Mouse (Mus musculus): ENCODE data around the gene Ly86. TPM values are rescaled to one million over a fixed set of nuclear protein-coding genes. Genes with fewer than 3 reads are reported as not detected.
A peak's percentile ranks its signal among the peaks of the same experiment; 100 is the strongest.

Ly86 gene
- polyA plus RNA-seq (2015; fragmentation: Nextera tagmentation; extraction: Ambion mirVana): 9.9 and 14.1 TPM in 2 replicates

GRCm38 (mm10) chr13:37344909-37345772 is at the start of gene Ly86:
TSS of gene Ly86 (plus strand) at chr13:37345208.
- Histone ChIP-seq H3K9me3 (no peaks in the 10 kb centered on the region), H3K36me3 (no peaks in the 10 kb centered on the region), H3K4me3 (replicated peaks) (no peak within 1 kb of the TSS), H3K9ac (no peak within 1 kb of the TSS), H3K4me1 (no peaks in the 10 kb centered on the region), H3K4me2 (no peak within 1 kb of the TSS), H3K27ac (no peak within 1 kb of the TSS), H3K27me3 (replicated peaks) (no peaks in the 10 kb centered on the region)
- WGBS: 87% methylated on average over 28 of the region's 28 CpGs
- ATAC-seq (ENCODE audit: insufficient read depth, low FRiP score, low read depth): no peak

GRCm38 (mm10) chr13:37297886-37298285 is 47.1 kb upstream of the Ly86 start:
- Histone ChIP-seq H3K4me3 (replicated peaks) (no peak overlapping the region), H3K36me3 (no peaks in the 10 kb centered on the region), H3K4me2 (no peak overlapping the region), H3K9ac (no peak overlapping the region), H3K4me1 (no peaks in the 10 kb centered on the region), H3K27me3 (replicated peaks) (no peaks in the 10 kb centered on the region), H3K27ac (no peak overlapping the region), H3K9me3 (no peaks in the 10 kb centered on the region)
- WGBS: 62% methylated on average over 5 of the region's 5 CpGs
- ATAC-seq (ENCODE audit: insufficient read depth, low FRiP score, low read depth): no peak

GRCm38 (mm10) chr13:37298856-37299255 is 46.2 kb upstream of the Ly86 start:
- Histone ChIP-seq H3K9me3 (no peaks in the 10 kb centered on the region), H3K4me2 (no peak overlapping the region)

GRCm38 (mm10) chr13:37302877-37303276 is 42.1 kb upstream of the Ly86 start:
- Histone ChIP-seq H3K9me3 (no peaks in the 10 kb centered on the region), H3K4me2 (no peak overlapping the region), H3K9ac (no peak overlapping the region), H3K4me1 (no peaks in the 10 kb centered on the region), H3K4me3 (replicated peaks) (no peak overlapping the region), H3K36me3 (no peaks in the 10 kb centered on the region), H3K27ac (no peak overlapping the region), H3K27me3 (replicated peaks) (no peaks in the 10 kb centered on the region)
- 45% methylated on average over 5 of the region's 5 CpGs for WGBS
- ATAC-seq (ENCODE audit: insufficient read depth, low FRiP score, low read depth): no peak

More at GRCm38 (mm10) chr13:37298856-37299255, 46.2 kb upstream of the Ly86 start:
- ATAC-seq (ENCODE audit: insufficient read depth, low FRiP score, low read depth): no peak
- Histone ChIP-seq H3K9ac (no peak overlapping the region), H3K27me3 (replicated peaks) (no peaks in the 10 kb centered on the region), H3K36me3 (no peaks in the 10 kb centered on the region), H3K4me1 (no peaks in the 10 kb centered on the region), H3K27ac (no peak overlapping the region), H3K4me3 (replicated peaks) (no peak overlapping the region)
- 44% methylated on average over 1 of the region's 1 CpGs for WGBS

- peaks cover 4% of the 10 kb centered on the region; the same call in 1 of the 2 replicates for H3K4me1 ChIP-seq
- H3K27ac ChIP-seq: no peak overlapping the region
- no peak for ATAC-seq (ENCODE audit: insufficient read depth, low FRiP score, low read depth)
- H3K27me3 ChIP-seq (replicated peaks): peaks cover 2% of the 10 kb centered on the region; the same call in 1 of the 2 replicates
- H3K9me3 ChIP-seq: no peaks in the 10 kb centered on the region
- H3K36me3 ChIP-seq: no peaks in the 10 kb centered on the region
- WGBS: 60% methylated on average over 4 of the region's 4 CpGs
- H3K4me3 ChIP-seq (replicated peaks): no peak overlapping the region
- H3K4me2 ChIP-seq: no peak overlapping the region
- H3K9ac ChIP-seq: no peak overlapping the region
Observed at GRCm38 (mm10) chr13:37308006-37308405, 37.0 kb upstream of the Ly86 start.

GRCm38 (mm10) chr13:37309296-37309695 is 35.7 kb upstream of the Ly86 start:
- no peaks in the 10 kb centered on the region for H3K36me3 ChIP-seq
- peaks cover 4% of the 10 kb centered on the region for H3K27me3 ChIP-seq (replicated peaks)
- H3K27ac ChIP-seq: no peak overlapping the region
- H3K4me3 ChIP-seq (replicated peaks): no peak overlapping the region
- peaks cover 4% of the 10 kb centered on the region; the same call in 1 of the 2 replicates for H3K4me1 ChIP-seq
- ATAC-seq (ENCODE audit: insufficient read depth, low FRiP score, low read depth): no peak
- no peak overlapping the region for H3K4me2 ChIP-seq
- 43% methylated on average over 5 of the region's 5 CpGs for WGBS
- no peak overlapping the region for H3K9ac ChIP-seq
- H3K9me3 ChIP-seq: no peaks in the 10 kb centered on the region

- H3K4me3 ChIP-seq (replicated peaks): no peak overlapping the region
- 33% methylated on average over 8 of the region's 8 CpGs for WGBS
Observed at GRCm38 (mm10) chr13:37310331-37310730, 34.7 kb upstream of the Ly86 start.

GRCm38 (mm10) chr13:37311555-37312221 is 33.3 kb upstream of the Ly86 start:
- Histone ChIP-seq H3K4me2 (peak overlapping the region; percentile 79), H3K9ac (no peak overlapping the region), H3K27me3 (replicated peaks) (peaks cover 4% of the 10 kb centered on the region), H3K4me3 (replicated peaks) (peak overlapping the region; percentile 36; the same call in 1 of the 2 replicates), H3K27ac (no peak overlapping the region), H3K4me1 (peaks cover 4% of the 10 kb centered on the region; the same call in 1 of the 2 replicates), H3K9me3 (no peaks in the 10 kb centered on the region), H3K36me3 (no peaks in the 10 kb centered on the region)
- ATAC-seq (ENCODE audit: insufficient read depth, low FRiP score, low read depth): no peak
- WGBS: 36% methylated on average over 27 of the region's 27 CpGs

More at GRCm38 (mm10) chr13:37310331-37310730, 34.7 kb upstream of the Ly86 start:
- Histone ChIP-seq H3K4me2 (no peak overlapping the region), H3K9me3 (no peaks in the 10 kb centered on the region), H3K36me3 (no peaks in the 10 kb centered on the region), H3K27ac (no peak overlapping the region), H3K27me3 (replicated peaks) (peaks cover 4% of the 10 kb centered on the region), H3K4me1 (peaks cover 4% of the 10 kb centered on the region; the same call in 1 of the 2 replicates), H3K9ac (no peak overlapping the region)
- no peak for ATAC-seq (ENCODE audit: insufficient read depth, low FRiP score, low read depth)

- H3K27ac ChIP-seq: no peak overlapping the region
- peak; percentile 85 for ATAC-seq (ENCODE audit: insufficient read depth, low FRiP score, low read depth)
- peaks cover 4% of the 10 kb centered on the region for H3K27me3 ChIP-seq (replicated peaks)
- H3K9ac ChIP-seq: no peak overlapping the region
- WGBS: 2% methylated on average over 25 of the region's 25 CpGs
- H3K4me3 ChIP-seq (replicated peaks): peak overlapping the region; percentile 36
- peaks cover 4% of the 10 kb centered on the region; the same call in 1 of the 2 replicates for H3K4me1 ChIP-seq
- no peaks in the 10 kb centered on the region for H3K9me3 ChIP-seq
- H3K4me2 ChIP-seq: peak overlapping the region; percentile 79
- no peaks in the 10 kb centered on the region for H3K36me3 ChIP-seq
Observed at GRCm38 (mm10) chr13:37312222-37312928, 32.6 kb upstream of the Ly86 start.

- Histone ChIP-seq H3K4me3 (replicated peaks) (no peak overlapping the region), H3K27me3 (replicated peaks) (peaks cover 4% of the 10 kb centered on the region), H3K4me2 (no peak overlapping the region), H3K4me1 (peaks cover 4% of the 10 kb centered on the region; the same call in 1 of the 2 replicates), H3K27ac (no peak overlapping the region), H3K9ac (no peak overlapping the region), H3K9me3 (no peaks in the 10 kb centered on the region), H3K36me3 (no peaks in the 10 kb centered on the region)
- WGBS: 18% methylated on average over 4 of the region's 4 CpGs
- no peak for ATAC-seq (ENCODE audit: insufficient read depth, low FRiP score, low read depth)
Observed at GRCm38 (mm10) chr13:37312951-37313350, 32.1 kb upstream of the Ly86 start.

GRCm38 (mm10) chr13:37325504-37325903 is 19.5 kb upstream of the Ly86 start:
- Histone ChIP-seq H3K36me3 (no peaks in the 10 kb centered on the region), H3K4me1 (no peaks in the 10 kb centered on the region), H3K27ac (no peak overlapping the region), H3K4me2 (no peak overlapping the region), H3K9ac (no peak overlapping the region), H3K9me3 (no peaks in the 10 kb centered on the region), H3K27me3 (replicated peaks) (no peaks in the 10 kb centered on the region), H3K4me3 (replicated peaks) (no peak overlapping the region)
- 75% methylated on average over 3 of the region's 3 CpGs for WGBS
- no peak for ATAC-seq (ENCODE audit: insufficient read depth, low FRiP score, low read depth)

Data from stomach, embryonic 15.5 days (tissue).